Mouse (Mus musculus) midbrain, postnatal 0 days (tissue): ENCODE data around the gene Rhot1. TPM values are rescaled to one million over a fixed set of nuclear protein-coding genes. Genes with fewer than 3 reads are reported as not detected.

Experiments
- ATAC-seq: fragments of 200-750 bp; cut with Nextera tagmentation; 2 replicates; pipeline ENCODE4 v1.8.0; 2017; ENCODE audit warnings: moderate number of reproducible peaks, mild to moderate bottlenecking, moderate TSS enrichment, moderate library complexity; ENCODE audit not compliant: low FRiP score
- DNase-seq: peaks from one replicate; pipeline ENCODE4 v3.0.0-alpha.2; 2015; ENCODE audit warnings: low spot score
- H3K27ac ChIP-seq: fragments of 300-500 bp; sonication (generic); 2 replicates; pipeline ENCODE4 v1.5.1; 2014; ENCODE audit warnings: low read depth, mild to moderate bottlenecking, low read length, mixed read lengths
- H3K27me3 ChIP-seq: fragments of 300-500 bp; sonication (generic); 2 replicates; pipeline ENCODE4 v1.6.1; 2014; ENCODE audit warnings: low read length, control low read depth, mixed read lengths; ENCODE audit not compliant: insufficient read depth
- H3K36me3 ChIP-seq: fragments of 300-500 bp; sonication (generic); 2 replicates; pipeline ENCODE4 v1.6.1; 2014; ENCODE audit warnings: low read length, control low read depth, mixed read lengths; ENCODE audit not compliant: insufficient read depth
- H3K4me1 ChIP-seq: fragments of 300-500 bp; sonication (generic); 2 replicates; pipeline ENCODE4 v1.6.1; 2014; ENCODE audit warnings: mild to moderate bottlenecking, control low read depth, antibody characterized with exemption, low read length, mixed read lengths; ENCODE audit not compliant: insufficient read depth
- H3K4me2 ChIP-seq: fragments of 300-500 bp; sonication (generic); 2 replicates; pipeline ENCODE4 v1.6.1; 2014; ENCODE audit warnings: low read depth, mild to moderate bottlenecking, low read length, mixed read lengths; ENCODE audit not compliant: poor library complexity, severe bottlenecking
- H3K4me3 ChIP-seq: fragments of 300-500 bp; sonication (generic); 2 replicates; pipeline ENCODE4 v1.5.1; 2014; ENCODE audit warnings: low read depth, mild to moderate bottlenecking, low read length, moderate library complexity
- H3K9ac ChIP-seq: fragments of 300-500 bp; sonication (generic); replicated peaks from 2 replicates; pipeline ENCODE4 v1.6.1; 2014; ENCODE audit warnings: mild to moderate bottlenecking, low read length, moderate library complexity, mixed read lengths; ENCODE audit not compliant: poor library complexity, severe bottlenecking
- H3K9me3 ChIP-seq: fragments of 300-500 bp; sonication (generic); 2 replicates; pipeline ENCODE4 v1.6.1; 2016; ENCODE audit warnings: low read length, control low read depth
- CTCF ChIP-seq: IDR thresholded peaks from 2 replicates; pipeline ENCODE4 v1.5.1; 2016; ENCODE audit warnings: antibody characterized with exemption, mild to moderate bottlenecking
- WGBS: fragments of 180-500 bp; shearing (Covaris S2); extraction: QIAGEN DNeasy Blood & Tissue Kit; methylation state at CpG from one replicate; pipeline ENCODE4 v1.1.7; 2014; 5-methylcytosine and 5-hydroxymethylcytosine counted together
- polyA plus RNA-seq: library from polyadenylated mRNA; unstranded; fragments of >200 nt; fragmentation: Nextera tagmentation; extraction: Ambion mirVana; gene quantifications from 2 replicates; pipeline ENCODE4 v1.2.1, GENCODE M21; 2015
- total RNA-seq: library from RNA; depleted of rRNA; stranded (reverse); fragments of >200 nt; gene quantifications from 2 replicates; pipeline ENCODE4 v1.2.3, GENCODE M21; 2014

Gene Rhot1
- total and polyA plus RNA-seq, 2 experiments from 2014 or later, result 55.1 to 69.5 TPM

- Histone ChIP-seq H3K36me3 (no peaks in the 10 kb centered on the region), H3K27me3 (no peaks in the 10 kb centered on the region), H3K27ac (0 out of 2 replicates have a peak overlapping the region, but pooled peaks have one; percentile 14), H3K4me1 (no peaks in the 10 kb centered on the region), H3K9ac (no peak overlapping the region), H3K9me3 (no peaks in the 10 kb centered on the region), H3K4me2 (no peak overlapping the region), H3K4me3 (no peak overlapping the region)
- DNase-seq, result no peak
- WGBS, result 47% methylated on average over 2 of the region's 2 CpGs
- no peak for ATAC-seq
- TF ChIP-seq CTCF, result no peak
Measured at GRCm38 (mm10) chr11:80278054-80278453, 69.2 kb downstream of the Rhot1 start.

DNA sequence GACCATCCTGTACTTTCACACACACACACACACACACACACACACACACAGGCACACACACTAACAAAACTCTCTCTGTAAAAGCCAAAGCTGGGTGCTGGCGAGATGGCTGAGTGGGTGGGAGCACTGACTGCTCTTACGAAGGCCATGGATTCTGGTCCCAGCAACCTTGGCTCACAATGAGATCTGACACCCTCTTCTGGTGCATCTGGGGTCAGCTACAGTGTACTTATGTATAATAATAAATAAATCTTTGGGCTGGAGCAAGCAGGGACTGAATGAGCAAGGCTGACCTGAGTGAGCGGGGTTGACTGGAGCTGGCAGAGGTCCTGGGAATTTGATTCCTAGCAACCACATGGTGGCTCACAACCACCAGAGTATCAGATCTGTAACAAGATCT lies 75.0 kb downstream of the Rhot1 start:
- no peak for ATAC-seq
- H3K4me3 ChIP-seq, result no peak overlapping the region
- TF ChIP-seq CTCF, result 0 out of 2 replicates have a peak, but pooled peaks have one; percentile 4
- no peaks in the 10 kb centered on the region for H3K4me1 ChIP-seq
- H3K4me2 ChIP-seq, result no peak overlapping the region
- no peaks in the 10 kb centered on the region for H3K36me3 ChIP-seq
- H3K27me3 ChIP-seq, result no peaks in the 10 kb centered on the region
- DNase-seq, result no peak
- no peak overlapping the region for H3K27ac ChIP-seq
- 78% methylated on average over 3 of the region's 3 CpGs for WGBS
- no peaks in the 10 kb centered on the region for H3K9me3 ChIP-seq
- H3K9ac ChIP-seq, result no peak overlapping the region

- no peak for ATAC-seq
- TF ChIP-seq CTCF, result no peak
Measured at GRCm38 (mm10) chr11:80284641-80285040, 75.8 kb downstream of the Rhot1 start.

DNA sequence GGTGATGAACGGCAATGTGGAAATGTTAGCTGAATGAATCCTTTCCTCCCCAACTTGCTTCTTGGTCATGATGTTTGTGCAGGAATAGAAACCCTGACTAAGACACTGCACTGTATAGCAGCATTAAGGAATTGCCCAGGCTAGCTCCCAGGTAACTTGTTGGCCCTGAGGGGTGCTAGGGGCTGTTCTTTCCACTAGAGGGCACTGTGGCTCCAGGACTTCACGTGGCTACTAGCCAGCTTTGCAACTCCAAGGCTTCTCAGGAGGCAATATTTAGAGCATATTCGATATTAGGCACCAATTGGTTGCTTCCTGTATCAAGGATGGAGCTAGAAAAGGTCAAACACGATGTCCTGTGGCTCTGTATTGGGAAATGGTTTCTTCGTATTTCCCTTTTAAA lies 78.3 kb downstream of the Rhot1 start:
- no peak overlapping the region for H3K4me2 ChIP-seq
- peak; percentile 77 for DNase-seq
- H3K27ac ChIP-seq, result no peak overlapping the region
- H3K4me3 ChIP-seq, result no peak overlapping the region
- WGBS, result 12% methylated on average over 5 of the region's 5 CpGs
- no peak overlapping the region for H3K9ac ChIP-seq
- peak; percentile 92 for TF ChIP-seq CTCF
- no peaks in the 10 kb centered on the region for H3K9me3 ChIP-seq
- H3K27me3 ChIP-seq, result no peaks in the 10 kb centered on the region
- H3K4me1 ChIP-seq, result no peaks in the 10 kb centered on the region
- ATAC-seq, result no peak
- no peaks in the 10 kb centered on the region for H3K36me3 ChIP-seq

More at GRCm38 (mm10) chr11:80284641-80285040, 75.8 kb downstream of the Rhot1 start:
- 68% methylated on average over 6 of the region's 6 CpGs for WGBS
- no peak overlapping the region for H3K27ac ChIP-seq
- no peak overlapping the region for H3K9ac ChIP-seq
- H3K4me1 ChIP-seq, result no peaks in the 10 kb centered on the region
- DNase-seq, result no peak
- H3K9me3 ChIP-seq, result no peaks in the 10 kb centered on the region
- H3K36me3 ChIP-seq, result no peaks in the 10 kb centered on the region
- no peak overlapping the region for H3K4me2 ChIP-seq
- H3K4me3 ChIP-seq, result no peak overlapping the region
- H3K27me3 ChIP-seq, result no peaks in the 10 kb centered on the region

DNA sequence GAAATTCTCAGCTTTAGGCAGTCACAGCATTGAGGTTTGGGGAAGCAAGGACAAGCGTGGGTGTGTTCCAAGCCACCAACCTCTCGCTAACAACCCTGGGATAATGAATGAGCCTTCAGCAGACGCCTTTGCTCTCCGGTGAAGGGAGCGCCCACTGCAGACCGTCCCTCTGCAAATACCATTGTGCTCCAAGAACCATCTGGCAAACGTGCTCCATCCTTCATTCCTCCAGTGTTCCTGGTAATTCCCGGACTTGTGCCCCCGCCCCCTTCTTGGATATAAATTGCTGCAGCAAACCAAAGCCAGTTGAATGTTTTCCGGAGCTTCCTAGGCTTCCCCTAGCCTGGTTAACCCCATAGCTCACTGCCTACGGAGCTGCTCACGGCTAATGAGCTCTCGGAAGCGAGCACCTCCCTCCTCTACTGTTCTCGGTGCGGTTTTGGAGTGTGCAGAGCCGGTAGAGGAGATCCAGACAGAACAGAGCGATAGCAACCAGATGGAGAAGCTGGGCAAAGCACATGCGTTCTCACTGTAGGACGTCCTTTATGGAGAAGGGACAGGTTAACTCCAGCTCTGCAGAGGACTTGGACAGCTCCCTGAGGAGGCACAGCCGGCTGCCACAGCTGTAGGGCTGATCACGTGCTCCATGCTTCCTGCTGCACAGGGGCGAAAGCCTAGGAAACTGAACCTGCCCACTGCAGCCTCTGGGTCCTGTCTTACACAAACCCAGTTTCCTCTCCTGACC lies 81.1 kb downstream of the Rhot1 start:
- Histone ChIP-seq H3K4me1 (no peaks in the 10 kb centered on the region), H3K9me3 (no peaks in the 10 kb centered on the region), H3K4me3 (peak overlapping the region; percentile 35), H3K27ac (peak overlapping the region; percentile 88), H3K9ac (peak overlapping the region; percentile 48), H3K27me3 (no peaks in the 10 kb centered on the region), H3K36me3 (no peaks in the 10 kb centered on the region), H3K4me2 (peak overlapping the region; percentile 50)
- peak; percentile 25; the same call in 1 of the 2 replicates for TF ChIP-seq CTCF
- peak; percentile 73 for DNase-seq
- WGBS, result 1% methylated on average over 23 of the region's 23 CpGs
- peak; percentile 89 for ATAC-seq

DNA sequence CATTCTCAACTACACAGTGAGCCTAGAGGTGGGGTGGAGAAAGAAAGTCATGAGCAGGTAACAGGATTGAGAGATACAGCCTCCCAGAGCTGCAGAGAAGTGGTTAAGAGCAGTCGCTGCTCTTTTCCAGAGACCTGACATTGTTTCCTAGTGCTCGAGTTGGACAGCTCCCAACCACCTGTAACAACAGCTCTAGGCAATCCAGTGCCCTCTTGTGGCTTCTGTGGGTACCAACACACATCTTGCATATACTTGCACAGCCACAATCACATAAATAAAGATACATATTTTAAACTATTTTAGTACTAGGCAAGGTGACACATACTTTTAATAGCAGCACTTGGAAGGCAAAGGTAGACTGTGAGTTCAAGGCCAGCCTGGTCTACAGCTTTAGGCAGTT lies 82.2 kb downstream of the Rhot1 start:
- TF ChIP-seq CTCF, result peak; percentile 56
- H3K9ac ChIP-seq, result no peak overlapping the region
- no peak for DNase-seq
- no peak overlapping the region for H3K4me2 ChIP-seq
- no peaks in the 10 kb centered on the region for H3K27me3 ChIP-seq
- H3K27ac ChIP-seq, result no peak overlapping the region
- H3K4me1 ChIP-seq, result peaks cover 4% of the 10 kb centered on the region; the same call in 1 of the 2 replicates
- no peak overlapping the region for H3K4me3 ChIP-seq
- ATAC-seq, result no peak
- H3K9me3 ChIP-seq, result no peaks in the 10 kb centered on the region
- 84% methylated on average over 2 of the region's 2 CpGs for WGBS
- no peaks in the 10 kb centered on the region for H3K36me3 ChIP-seq
